Mouse (Mus musculus) kidney, embryonic 16.5 days (tissue): ENCODE measurements around the gene Akr1b8. TPM values are rescaled to one million over a fixed set of nuclear protein-coding genes. Genes with fewer than 3 reads are reported as not detected.

Source experiments
- ATAC-seq: fragments of 200-750 bp; cut with Nextera tagmentation; 2 replicates; pipeline ENCODE4 v1.8.0; 2017; ENCODE audit warnings: moderate TSS enrichment; ENCODE audit not compliant: low FRiP score, low TSS enrichment
- H3K27ac ChIP-seq: fragments of 300-500 bp; sonication (generic); 2 replicates; pipeline ENCODE4 v1.5.1; 2014; ENCODE audit warnings: low read length
- H3K27me3 ChIP-seq: fragments of 300-500 bp; sonication (generic); 2 replicates; pipeline ENCODE4 v1.6.1; 2014; ENCODE audit warnings: low read length, control low read depth, mixed read lengths; ENCODE audit not compliant: insufficient read depth
- H3K36me3 ChIP-seq: fragments of 300-500 bp; sonication (generic); 2 replicates; pipeline ENCODE4 v1.6.1; 2014; ENCODE audit warnings: low read length, control low read depth, mixed read lengths; ENCODE audit not compliant: insufficient read depth
- H3K4me1 ChIP-seq: fragments of 300-500 bp; sonication (generic); 2 replicates; pipeline ENCODE4 v1.6.1; 2014; ENCODE audit warnings: low read length, control low read depth, mixed read lengths; ENCODE audit not compliant: insufficient read depth
- H3K4me2 ChIP-seq: fragments of 300-500 bp; sonication (generic); replicated peaks from 2 replicates; pipeline ENCODE4 v1.6.1; 2014; ENCODE audit warnings: low read depth, low read length
- H3K4me3 ChIP-seq: fragments of 300-500 bp; sonication (generic); 2 replicates; pipeline ENCODE4 v1.5.1; 2014; ENCODE audit warnings: mild to moderate bottlenecking, low read length
- H3K9ac ChIP-seq: fragments of 300-500 bp; sonication (generic); replicated peaks from 2 replicates; pipeline ENCODE4 v1.6.1; 2014; ENCODE audit warnings: low read length
- H3K9me3 ChIP-seq: fragments of 300-500 bp; sonication (generic); 2 replicates; pipeline ENCODE4 v1.6.1; 2016; ENCODE audit warnings: low read length, control low read depth
- WGBS: fragments of 180-500 bp; shearing (Covaris S2); extraction: QIAGEN DNeasy Blood & Tissue Kit; methylation state at CpG from one replicate; pipeline ENCODE4 v1.1.7; 2014; 5-methylcytosine and 5-hydroxymethylcytosine counted together
- polyA plus RNA-seq: library from polyadenylated mRNA; unstranded; fragments of >200 nt; fragmentation: Nextera tagmentation; extraction: Ambion mirVana; gene quantifications from 2 replicates; pipeline ENCODE4 v1.2.1, GENCODE M21; 2015

Akr1b8 gene
- polyA plus RNA-seq: 12.6 and 12.7 TPM in 2 replicates

DNA sequence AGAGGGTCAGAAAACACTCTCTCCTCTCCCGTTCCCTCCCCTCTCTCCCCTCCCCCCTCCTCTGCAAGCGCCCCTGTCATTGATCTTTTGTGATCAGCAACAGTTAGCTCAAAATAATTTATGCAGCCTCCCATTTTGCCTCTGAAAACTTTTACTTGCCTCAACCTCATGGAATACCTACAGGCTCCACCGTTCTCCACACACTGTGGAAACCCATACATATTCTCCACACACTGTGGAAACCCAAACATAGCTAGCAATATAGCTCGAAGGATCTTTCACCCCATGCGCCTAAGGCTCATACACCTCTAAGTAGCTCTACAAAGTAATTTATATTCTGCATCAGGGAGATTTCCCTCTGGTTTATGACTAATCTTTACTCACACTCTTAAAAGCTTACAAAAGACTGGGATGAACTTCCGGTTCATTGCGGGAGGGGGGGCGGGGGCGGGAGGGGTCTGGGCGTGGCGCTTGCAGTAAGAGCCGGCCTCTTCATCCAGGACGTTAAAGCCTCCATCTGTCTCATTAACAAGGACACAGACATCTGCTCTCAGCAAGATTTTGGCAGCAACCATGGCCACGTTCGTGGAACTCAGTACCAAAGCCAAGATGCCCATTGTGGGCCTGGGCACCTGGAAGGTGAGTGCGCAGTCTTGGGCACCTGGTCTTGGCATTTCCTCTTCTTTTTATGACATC, at the start of gene Akr1b8:
Akr1b8 (plus strand) TSS at position 462 of the 696 bp plus-strand sequence.
- Histone ChIP-seq H3K27me3 (no peaks in the 10 kb centered on the region), H3K4me2 (peak within 1 kb of the TSS; percentile 65), H3K9me3 (no peaks in the 10 kb centered on the region), H3K9ac (peak within 1 kb of the TSS; percentile 56), H3K4me1 (peaks cover 4% of the 10 kb centered on the region), H3K27ac (0 out of 2 replicates have a peak within 1 kb of the TSS, but pooled peaks have one; percentile 36), H3K4me3 (peak within 1 kb of the TSS; percentile 39), H3K36me3 (no peaks in the 10 kb centered on the region)
- ATAC-seq: peak; percentile 59; the same call in 1 of the 2 replicates
- WGBS: 13% methylated on average over 16 of the region's 16 CpGs

DNA sequence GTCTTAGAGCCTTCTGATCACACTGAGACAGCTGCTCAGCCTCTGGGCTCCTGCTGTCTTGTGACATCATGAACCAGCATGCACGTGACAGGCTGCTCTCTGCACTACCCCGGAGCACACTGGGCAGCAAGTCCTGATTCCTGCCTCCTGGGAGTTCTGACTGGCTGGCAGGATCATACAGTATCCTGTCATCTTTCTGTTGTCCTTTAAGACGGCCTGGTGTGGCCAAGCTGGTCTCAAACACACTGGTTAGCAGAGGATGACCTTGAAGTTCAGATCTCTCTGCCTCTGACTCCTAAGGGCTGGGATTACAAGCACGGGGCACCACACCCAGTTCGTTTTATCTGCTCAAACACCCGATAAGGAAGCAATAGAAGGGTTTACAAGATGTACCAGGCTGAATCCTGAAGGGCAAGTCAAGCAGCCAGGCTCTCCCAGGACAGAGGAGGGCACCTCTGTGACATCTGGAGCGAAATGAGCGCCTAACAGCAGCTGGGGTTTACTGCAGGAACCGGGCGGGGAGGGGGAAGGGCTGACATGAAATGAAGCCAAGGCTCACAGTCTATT, 49.2 kb upstream of the Akr1b8 start:
- 75% methylated on average over 10 of the region's 10 CpGs for WGBS
- H3K36me3 ChIP-seq: peaks cover 22% of the 10 kb centered on the region
- no peak overlapping the region for H3K9ac ChIP-seq
- H3K4me2 ChIP-seq: no peak overlapping the region
- H3K4me3 ChIP-seq: no peak overlapping the region
- no peaks in the 10 kb centered on the region for H3K9me3 ChIP-seq
- ATAC-seq: no peak
- H3K27me3 ChIP-seq: no peaks in the 10 kb centered on the region
- no peaks in the 10 kb centered on the region for H3K4me1 ChIP-seq
- no peak overlapping the region for H3K27ac ChIP-seq

DNA sequence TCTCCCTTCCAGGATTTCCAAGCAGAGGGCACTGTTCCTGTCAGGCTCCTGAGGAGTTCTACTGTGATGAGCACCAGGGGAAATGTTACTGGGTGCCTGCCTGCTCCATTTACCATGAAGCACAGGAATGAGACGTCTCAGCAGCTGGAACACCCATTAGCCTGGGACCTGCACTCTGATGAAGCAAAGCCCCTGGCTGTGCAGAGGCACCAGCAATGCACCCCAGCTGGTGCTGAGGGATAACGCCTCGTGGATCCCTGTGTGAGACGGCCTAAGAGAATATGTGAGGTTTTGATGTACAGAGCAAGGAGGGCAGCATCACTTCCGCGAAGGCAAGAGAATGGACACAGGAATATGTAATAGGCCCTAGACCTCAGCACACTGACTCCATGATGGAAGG, 47.1 kb upstream of the Akr1b8 start:
- Histone ChIP-seq H3K4me1 (no peaks in the 10 kb centered on the region), H3K36me3 (peaks cover 34% of the 10 kb centered on the region), H3K4me3 (no peak overlapping the region), H3K4me2 (no peak overlapping the region), H3K27ac (no peak overlapping the region), H3K9ac (no peak overlapping the region), H3K27me3 (no peaks in the 10 kb centered on the region), H3K9me3 (no peaks in the 10 kb centered on the region)
- ATAC-seq: no peak
- 91% methylated on average over 6 of the region's 6 CpGs for WGBS

DNA sequence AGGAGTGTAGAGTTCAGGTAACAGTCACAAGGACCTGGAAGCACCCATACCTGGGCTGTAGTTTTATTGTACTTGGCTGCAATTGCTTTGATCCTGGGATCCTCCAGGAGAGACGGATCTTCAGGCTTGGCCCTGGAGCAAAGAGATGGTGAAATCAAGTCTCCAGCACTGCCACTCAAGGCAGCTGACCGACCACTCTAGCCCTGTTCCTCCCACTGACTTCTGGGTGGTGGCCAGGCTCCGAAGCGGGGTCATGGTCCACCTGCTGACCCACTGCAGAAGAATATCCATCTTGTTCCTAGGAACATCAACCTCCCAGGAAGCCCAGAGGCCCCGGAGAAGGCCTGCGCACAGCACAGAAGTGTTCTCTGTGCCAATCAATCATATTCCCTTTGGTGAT, 44.4 kb upstream of the Akr1b8 start:
- 92% methylated on average over 6 of the region's 6 CpGs for WGBS
- Histone ChIP-seq H3K36me3 (peaks cover 31% of the 10 kb centered on the region), H3K9me3 (no peaks in the 10 kb centered on the region), H3K4me1 (0 out of 2 replicates have a peak, but pooled peaks cover 3% of the 10 kb centered on the region), H3K9ac (no peak overlapping the region), H3K27me3 (no peaks in the 10 kb centered on the region), H3K27ac (no peak overlapping the region), H3K4me3 (no peak overlapping the region), H3K4me2 (no peak overlapping the region)
- no peak for ATAC-seq

DNA sequence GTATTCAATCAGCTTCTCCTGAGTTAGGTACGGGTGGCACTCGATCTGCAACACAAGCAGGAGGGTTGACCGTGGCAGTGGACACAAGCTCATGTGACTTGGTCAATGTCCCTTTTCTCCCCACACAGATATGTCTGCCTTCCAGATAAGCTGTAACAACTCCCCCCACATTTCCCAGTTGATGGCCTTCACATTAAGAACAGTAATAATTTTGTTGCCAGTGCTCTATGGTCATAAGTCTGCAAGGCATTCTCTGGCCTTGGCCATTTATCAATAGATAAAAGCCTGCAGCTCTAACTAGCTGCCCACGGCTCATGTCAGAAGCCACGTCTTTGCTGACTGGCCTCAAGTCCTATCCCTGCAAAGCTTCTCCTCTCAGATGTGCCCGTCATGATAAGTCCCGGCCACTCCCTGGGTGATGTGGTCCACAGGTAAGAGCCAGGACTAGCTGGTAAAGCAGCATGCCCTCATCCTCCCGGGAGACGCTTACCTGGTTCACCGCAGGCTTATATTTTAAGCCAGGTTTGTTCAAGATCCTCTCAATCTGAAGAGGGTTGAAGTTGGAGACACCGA, 43.8 kb upstream of the Akr1b8 start:
- no peak for ATAC-seq
- no peaks in the 10 kb centered on the region for H3K27me3 ChIP-seq
- 91% methylated on average over 11 of the region's 11 CpGs for WGBS
- no peak overlapping the region for H3K4me2 ChIP-seq
- H3K27ac ChIP-seq: no peak overlapping the region
- H3K9ac ChIP-seq: no peak overlapping the region
- H3K4me3 ChIP-seq: no peak overlapping the region
- H3K4me1 ChIP-seq: 0 out of 2 replicates have a peak, but pooled peaks cover 7% of the 10 kb centered on the region
- H3K9me3 ChIP-seq: no peaks in the 10 kb centered on the region
- H3K36me3 ChIP-seq: peaks cover 26% of the 10 kb centered on the region

DNA sequence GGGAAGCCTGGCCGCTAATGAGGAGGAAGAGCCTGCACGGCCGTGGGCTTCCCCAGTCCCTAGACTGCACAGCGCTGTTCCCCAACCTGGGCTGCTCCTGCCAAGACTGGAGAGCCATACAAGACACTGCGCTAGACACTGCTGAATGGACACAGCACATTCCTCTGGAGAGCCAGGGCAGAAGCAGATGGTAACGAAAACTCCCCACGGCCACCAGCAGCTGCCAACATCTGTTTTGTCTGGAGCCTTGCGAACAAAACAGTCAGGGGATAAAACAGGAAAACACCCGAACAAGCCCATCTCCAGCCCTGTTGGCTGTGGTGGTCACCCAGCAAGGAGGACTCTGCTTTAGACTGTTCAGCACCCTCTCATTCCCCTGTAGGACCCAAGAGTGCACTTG, 40.5 kb upstream of the Akr1b8 start:
- Histone ChIP-seq H3K4me3 (no peak overlapping the region), H3K36me3 (peaks cover 26% of the 10 kb centered on the region), H3K4me2 (no peak overlapping the region), H3K9me3 (no peaks in the 10 kb centered on the region), H3K4me1 (peaks cover 20% of the 10 kb centered on the region; the same call in 1 of the 2 replicates), H3K9ac (no peak overlapping the region), H3K27ac (no peak overlapping the region), H3K27me3 (no peaks in the 10 kb centered on the region)
- 80% methylated on average over 9 of the region's 9 CpGs for WGBS
- no peak for ATAC-seq

DNA sequence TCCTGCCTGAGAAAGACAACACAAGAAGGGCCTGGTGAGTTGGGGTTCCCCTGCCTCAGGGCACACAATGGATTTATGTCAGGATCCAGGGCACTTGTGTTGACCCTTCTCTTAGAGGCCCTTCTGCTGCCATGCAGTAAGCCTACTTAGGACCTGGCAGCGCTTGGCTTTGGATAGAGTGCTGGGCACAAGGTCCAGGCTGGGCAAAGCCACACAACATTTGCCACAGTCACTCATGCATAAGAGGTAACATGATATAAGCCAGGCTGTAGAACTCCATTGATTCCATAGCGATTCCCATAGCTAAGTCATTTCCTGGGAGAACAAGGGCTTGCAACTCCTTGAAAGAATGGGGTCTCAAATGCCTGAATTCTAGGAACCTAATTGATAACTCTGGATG, 40.0 kb upstream of the Akr1b8 start:
- Histone ChIP-seq H3K4me2 (no peak overlapping the region), H3K9ac (no peak overlapping the region), H3K4me3 (no peak overlapping the region), H3K36me3 (peaks cover 24% of the 10 kb centered on the region), H3K27ac (no peak overlapping the region), H3K9me3 (no peaks in the 10 kb centered on the region), H3K27me3 (no peaks in the 10 kb centered on the region), H3K4me1 (peaks cover 20% of the 10 kb centered on the region; the same call in 1 of the 2 replicates)
- 79% methylated on average over 2 of the region's 2 CpGs for WGBS
- no peak for ATAC-seq

DNA sequence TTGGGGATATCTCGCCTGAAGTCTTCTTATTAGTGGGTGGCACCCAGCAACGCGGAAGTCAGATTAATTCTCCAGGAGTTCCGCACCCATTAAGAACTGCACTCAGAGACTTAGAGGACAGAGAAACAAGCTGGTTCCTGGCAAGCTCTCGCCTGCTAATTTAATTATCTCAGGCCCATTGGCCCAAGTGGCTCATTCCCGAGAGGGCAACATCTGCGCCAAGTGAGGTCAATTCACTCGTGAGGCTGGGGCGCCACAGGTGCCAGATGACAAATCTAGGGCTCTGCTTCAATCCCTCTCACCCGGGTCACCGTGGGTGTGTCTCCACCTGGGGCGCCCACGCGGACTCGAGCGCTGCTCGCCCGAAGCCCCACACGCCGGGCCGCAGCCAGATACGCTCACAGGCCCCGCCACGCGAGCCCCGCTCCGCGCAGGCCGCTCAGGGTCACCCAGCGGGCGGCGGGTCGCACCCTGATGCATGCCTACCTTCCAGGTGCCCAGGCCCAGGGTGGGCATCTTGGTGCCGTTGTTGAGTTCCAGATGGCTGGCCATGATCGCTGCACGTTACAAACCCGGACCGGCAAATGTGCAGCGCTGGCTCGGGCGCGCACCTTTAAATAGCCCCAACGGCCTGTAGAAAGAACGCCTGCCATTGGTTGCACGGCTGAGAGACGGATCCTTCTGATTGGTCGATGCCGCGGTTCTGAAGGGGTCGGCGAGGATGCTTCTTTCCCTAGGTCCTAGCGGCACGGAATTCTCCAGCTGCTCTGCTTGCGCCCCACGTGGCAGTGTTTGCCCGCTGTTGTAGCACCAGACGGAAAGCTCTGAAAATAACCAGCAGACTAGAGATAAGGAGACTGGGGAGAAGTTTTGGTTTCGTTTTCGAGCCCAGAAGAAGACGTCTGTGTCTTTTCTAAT, 36.8 kb upstream of the Akr1b8 start, which contains the start of gene Akr1b3:
Akr1b3 (minus strand) TSS at position 625 of the 918 bp plus-strand sequence.
- ATAC-seq: peak; percentile 99
- Histone ChIP-seq H3K4me1 (peaks cover 20% of the 10 kb centered on the region; the same call in 1 of the 2 replicates), H3K9me3 (no peaks in the 10 kb centered on the region), H3K9ac (peak within 1 kb of the TSS; percentile 80), H3K27ac (peak within 1 kb of the TSS; percentile 18; the same call in 1 of the 2 replicates), H3K4me3 (peak within 1 kb of the TSS; percentile 84), H3K27me3 (no peaks in the 10 kb centered on the region), H3K36me3 (peaks cover 2% of the 10 kb centered on the region; the same call in 1 of the 2 replicates), H3K4me2 (peak within 1 kb of the TSS; percentile 94)
- under 1% methylated on average over 60 of the region's 60 CpGs for WGBS

DNA sequence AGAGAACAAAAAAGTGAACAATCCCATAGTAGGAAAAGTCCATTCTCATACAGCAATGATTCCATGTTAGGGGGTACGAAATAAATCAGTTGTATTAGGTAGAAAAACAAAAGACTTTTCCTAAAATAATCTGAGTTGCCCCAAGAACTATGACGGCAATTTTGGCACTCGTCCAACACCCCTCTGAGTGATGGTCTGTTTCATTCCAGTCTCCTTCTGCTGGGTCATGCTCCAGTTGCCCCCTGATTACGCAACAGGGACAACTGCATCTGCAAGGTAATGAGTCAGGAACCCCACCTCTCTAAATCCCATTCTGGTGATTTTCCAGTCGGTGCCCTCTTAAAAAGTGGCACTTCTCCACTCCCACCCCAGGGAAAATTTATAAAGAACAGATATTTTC, 35.7 kb upstream of the Akr1b8 start:
- no peak overlapping the region for H3K9ac ChIP-seq
- H3K4me3 ChIP-seq: peak overlapping the region; percentile 84
- H3K4me2 ChIP-seq: peak overlapping the region; percentile 94
- H3K27me3 ChIP-seq: no peaks in the 10 kb centered on the region
- H3K9me3 ChIP-seq: no peaks in the 10 kb centered on the region
- no peak for ATAC-seq
- no peaks in the 10 kb centered on the region for H3K36me3 ChIP-seq
- H3K4me1 ChIP-seq: peaks cover 20% of the 10 kb centered on the region; the same call in 1 of the 2 replicates
- no peak overlapping the region for H3K27ac ChIP-seq
- WGBS: 35% methylated on average over 5 of the region's 5 CpGs
